Comparison of ENCODE assay signal across 8 mouse cellular contexts in genomic region chr5:115404241-115404794, GRCm38 (mm10). TPM values are rescaled to one million over a fixed set of nuclear protein-coding genes. Genes with fewer than 3 reads are reported as not detected.
A peak's percentile ranks its signal among the peaks of the same experiment; 100 is the strongest.
DNase-seq lines count a peak whose midpoint lies in the region; ATAC-seq and TF ChIP-seq lines count a peak whose summit lies in the region.

No protein-coding gene starts in this region.

- H3K4me2 ChIP-seq in lung, embryonic 16.5 days (ENCODE audit: low read depth, low read length) = peak overlapping the region; percentile 47
- H3K4me2 ChIP-seq in hindbrain, embryonic 16.5 days (ENCODE audit: low read length) = peak overlapping the region; percentile 61
- peak overlapping the region; percentile 36 for H3K4me2 ChIP-seq in liver, postnatal 0 days (ENCODE audit: low read depth, low read length)
- H3K4me2 ChIP-seq in stomach, embryonic 15.5 days = peak overlapping the region; percentile 55

- H3K27ac ChIP-seq in lung, embryonic 16.5 days (ENCODE audit: low read length) = no peak overlapping the region
- peak overlapping the region; percentile 74 for H3K27ac ChIP-seq in hindbrain, embryonic 16.5 days (ENCODE audit: low read depth, low read length)
- H3K27ac ChIP-seq in liver, postnatal 0 days (ENCODE audit: low read depth) = no peak overlapping the region
- peak overlapping the region; percentile 66 for H3K27ac ChIP-seq in stomach, embryonic 15.5 days

- no peaks in the 10 kb centered on the region for H3K36me3 ChIP-seq in lung, embryonic 16.5 days (ENCODE audit: control insufficient read depth, insufficient read depth, low read length)
- no peaks in the 10 kb centered on the region for H3K36me3 ChIP-seq in hindbrain, embryonic 16.5 days (ENCODE audit: control insufficient read depth, insufficient read depth, low read length)
- H3K36me3 ChIP-seq in liver, postnatal 0 days (replicated peaks; ENCODE audit: insufficient read depth, low read length) = no peaks in the 10 kb centered on the region
- no peaks in the 10 kb centered on the region for H3K36me3 ChIP-seq in stomach, embryonic 15.5 days

- TF ChIP-seq EP300 in liver, postnatal 0 days (IDR thresholded peaks at IDR 0.05; ENCODE audit: low read depth) = no peak

- no peak overlapping the region; the same call in 1 of the 2 replicates for H3K9ac ChIP-seq in lung, embryonic 16.5 days (ENCODE audit: low read length)
- H3K9ac ChIP-seq in hindbrain, embryonic 16.5 days (ENCODE audit: low read depth, low read length) = peak overlapping the region; percentile 72
- no peak overlapping the region for H3K9ac ChIP-seq in liver, postnatal 0 days (replicated peaks)
- no peak overlapping the region for H3K9ac ChIP-seq in stomach, embryonic 15.5 days

- 0 out of 2 replicates have a peak, but pooled peaks cover 6% of the 10 kb centered on the region for H3K4me1 ChIP-seq in lung, embryonic 16.5 days (replicated peaks; ENCODE audit: control insufficient read depth, insufficient read depth, low read length)
- H3K4me1 ChIP-seq in hindbrain, embryonic 16.5 days (ENCODE audit: control insufficient read depth, insufficient read depth, low read depth, low read length) = peaks cover 12% of the 10 kb centered on the region
- no peaks in the 10 kb centered on the region for H3K4me1 ChIP-seq in liver, postnatal 0 days (ENCODE audit: insufficient read depth)
- H3K4me1 ChIP-seq in stomach, embryonic 15.5 days = peaks cover 12% of the 10 kb centered on the region

- TF ChIP-seq CTCF in liver, postnatal 0 days (IDR thresholded peaks at IDR 0.05; ENCODE audit: low read depth) = no peak

- peak; percentile 29 to 66 for DNase-seq in adrenal gland, adult (ENCODE audit: inconsistent age in 2 of 2, low spot score in 1 of 2)
- no peak for DNase-seq in adrenal gland, postnatal 25 days
- DNase-seq in lung, postnatal 10 days = no peak
- DNase-seq in liver, postnatal 0 days = no peak
- DNase-seq in gastrocnemius, postnatal 25 days = no peak

- 2% methylated on average over 18 of the region's 18 CpGs for WGBS in lung, embryonic 16.5 days
- 1% methylated on average over 18 of the region's 18 CpGs for WGBS in hindbrain, embryonic 16.5 days
- 9% methylated on average over 18 of the region's 18 CpGs for WGBS in liver, postnatal 0 days (ENCODE audit: insufficient replicate concordance)
- 3% methylated on average over 18 of the region's 18 CpGs for WGBS in stomach, embryonic 15.5 days

- no peak; the same call in 1 of the 2 replicates for ATAC-seq in lung, embryonic 16.5 days (ENCODE audit: low read depth)
- peak; percentile 44 for ATAC-seq in hindbrain, embryonic 16.5 days
- no peak for ATAC-seq in liver, postnatal 0 days
- ATAC-seq in stomach, embryonic 15.5 days (ENCODE audit: insufficient read depth, low FRiP score, low read depth) = 0 out of 2 replicates have a peak, but pooled peaks have one; percentile 40

- peak overlapping the region; percentile 24; the same call in 1 of the 2 replicates for H3K4me3 ChIP-seq in lung, embryonic 16.5 days (ENCODE audit: low read length)
- peak overlapping the region; percentile 22 for H3K4me3 ChIP-seq in hindbrain, embryonic 16.5 days (ENCODE audit: low read length)
- H3K4me3 ChIP-seq in liver, postnatal 0 days (ENCODE audit: low read depth, low read length) = no peak overlapping the region
- H3K4me3 ChIP-seq in stomach, embryonic 15.5 days (replicated peaks) = peak overlapping the region; percentile 23

- no peaks in the 10 kb centered on the region; the same call in none of the 2 replicates for H3K27me3 ChIP-seq in lung, embryonic 16.5 days (ENCODE audit: control insufficient read depth, insufficient read depth, low read depth, low read length)
- H3K27me3 ChIP-seq in hindbrain, embryonic 16.5 days (replicated peaks; ENCODE audit: control insufficient read depth, insufficient read depth, low read length) = no peaks in the 10 kb centered on the region
- H3K27me3 ChIP-seq in liver, postnatal 0 days (ENCODE audit: insufficient read depth, low read length) = peaks cover 28% of the 10 kb centered on the region
- no peaks in the 10 kb centered on the region for H3K27me3 ChIP-seq in stomach, embryonic 15.5 days (replicated peaks)

- H3K9me3 ChIP-seq in lung, embryonic 16.5 days (ENCODE audit: control insufficient read depth, low read length) = no peaks in the 10 kb centered on the region
- H3K9me3 ChIP-seq in hindbrain, embryonic 16.5 days (ENCODE audit: control insufficient read depth, low read length) = no peaks in the 10 kb centered on the region
- no peaks in the 10 kb centered on the region for H3K9me3 ChIP-seq in liver, postnatal 0 days (ENCODE audit: low read length)
- no peaks in the 10 kb centered on the region for H3K9me3 ChIP-seq in stomach, embryonic 15.5 days

RNA-seq across cellular contexts. Expression of gene Msi1, which starts 25.1 kb away (rescaled TPM):
- 15.3 and 20.8 TPM in 2 replicates for total RNA-seq in adrenal gland, postnatal 25 days (2021)
- polyA plus RNA-seq in lung, embryonic 16.5 days (2015; fragmentation: Nextera tagmentation; extraction: Ambion mirVana) = 3.9 and 6.0 TPM in 2 replicates
- polyA plus RNA-seq in hindbrain, embryonic 16.5 days (2015; fragmentation: Nextera tagmentation; extraction: Ambion mirVana) = 23.0 and 44.5 TPM in 2 replicates
- 0.15 and 0.26 TPM in 2 replicates for polyA plus RNA-seq in liver, postnatal 0 days (2015; fragmentation: Nextera tagmentation; extraction: Ambion mirVana)
- polyA plus RNA-seq in stomach, embryonic 15.5 days (2015; fragmentation: Nextera tagmentation; extraction: Ambion mirVana) = 8.0 and 8.3 TPM in 2 replicates
- under 1 TPM; 0.29 to 0.61 TPM for total RNA-seq in gastrocnemius, postnatal 25 days (2021)

RNA-seq across cellular contexts. Expression of gene Cox6a1, which starts 55.5 kb away (rescaled TPM):
- total RNA-seq in adrenal gland, postnatal 25 days (2021) = 1,153 and 1,399 TPM in 2 replicates
- 920 and 937 TPM in 2 replicates for polyA plus RNA-seq in lung, embryonic 16.5 days (2015; fragmentation: Nextera tagmentation; extraction: Ambion mirVana)
- polyA plus RNA-seq in hindbrain, embryonic 16.5 days (2015; fragmentation: Nextera tagmentation; extraction: Ambion mirVana) = 1,192 and 1,343 TPM in 2 replicates
- 936 and 952 TPM in 2 replicates for polyA plus RNA-seq in liver, postnatal 0 days (2015; fragmentation: Nextera tagmentation; extraction: Ambion mirVana)
- polyA plus RNA-seq in stomach, embryonic 15.5 days (2015; fragmentation: Nextera tagmentation; extraction: Ambion mirVana) = 1,002 and 1,095 TPM in 2 replicates
- 10 to 100 TPM; 60.7 to 80.9 TPM for total RNA-seq in gastrocnemius, postnatal 25 days (2021)

Comparison
In these comparisons a context has a peak if more than half of its experiments do, and no peak if none do; other contexts are left out.
1. DNase-seq: peak in adrenal gland, adult (2 of 2); none in adrenal gland, postnatal 25 days (single experiment), lung, postnatal 10 days (single experiment), liver, postnatal 0 days (single experiment) and gastrocnemius, postnatal 25 days (single experiment).
2. ATAC-seq: peak in hindbrain, embryonic 16.5 days (single experiment) and stomach, embryonic 15.5 days (single experiment); none in lung, embryonic 16.5 days (single experiment) and liver, postnatal 0 days (single experiment).
3. H3K27ac ChIP-seq: peak in hindbrain, embryonic 16.5 days (single experiment) and stomach, embryonic 15.5 days (single experiment); none in lung, embryonic 16.5 days (single experiment) and liver, postnatal 0 days (single experiment).
4. Peak in every context shown above with its lines, with median percentiles within 50 percentile points of each other: H3K4me2 ChIP-seq.